Mouse (Mus musculus): Measurements from ENCODE around the gene Rae1. TPM values are rescaled to one million over a fixed set of nuclear protein-coding genes. Genes with fewer than 3 reads are reported as not detected.

Rae1 gene
- total and polyA plus RNA-seq, 3 experiments = 61.7 to 123 (median 68.7) TPM

DNA sequence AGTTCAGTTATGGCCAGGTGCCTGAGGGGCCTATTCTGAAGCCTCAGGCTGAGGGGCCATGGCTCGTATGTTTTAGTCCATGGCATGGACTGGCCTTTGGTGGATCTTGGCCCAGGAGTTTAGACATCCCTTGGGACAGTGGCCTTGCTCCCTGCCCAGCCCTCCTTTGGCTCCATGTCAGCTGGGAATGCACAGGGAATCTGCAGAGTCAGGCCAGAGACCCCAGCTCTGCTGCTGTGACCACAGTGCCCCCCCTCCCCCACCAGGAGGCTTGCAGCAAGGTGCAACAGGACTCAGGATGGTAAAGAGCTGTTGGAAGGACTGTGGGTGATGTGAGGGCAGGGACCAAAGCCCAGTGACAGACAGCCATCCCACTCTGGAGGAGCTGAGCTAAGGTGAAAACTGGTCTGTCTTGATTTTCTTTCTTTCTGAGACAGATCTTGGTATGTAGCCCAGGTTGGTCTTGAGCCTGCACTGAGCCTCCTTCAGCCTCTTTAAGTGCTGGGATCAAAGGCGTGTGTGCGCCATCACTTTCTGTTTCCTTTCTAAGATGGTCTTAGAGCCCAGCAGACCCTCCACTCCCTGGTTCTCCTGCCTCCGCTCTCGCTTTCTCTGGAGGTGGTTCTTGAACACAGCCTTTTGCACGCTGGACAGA, 27.4 kb downstream of the Rae1 start:
- no peak for DNase-seq

DNA sequence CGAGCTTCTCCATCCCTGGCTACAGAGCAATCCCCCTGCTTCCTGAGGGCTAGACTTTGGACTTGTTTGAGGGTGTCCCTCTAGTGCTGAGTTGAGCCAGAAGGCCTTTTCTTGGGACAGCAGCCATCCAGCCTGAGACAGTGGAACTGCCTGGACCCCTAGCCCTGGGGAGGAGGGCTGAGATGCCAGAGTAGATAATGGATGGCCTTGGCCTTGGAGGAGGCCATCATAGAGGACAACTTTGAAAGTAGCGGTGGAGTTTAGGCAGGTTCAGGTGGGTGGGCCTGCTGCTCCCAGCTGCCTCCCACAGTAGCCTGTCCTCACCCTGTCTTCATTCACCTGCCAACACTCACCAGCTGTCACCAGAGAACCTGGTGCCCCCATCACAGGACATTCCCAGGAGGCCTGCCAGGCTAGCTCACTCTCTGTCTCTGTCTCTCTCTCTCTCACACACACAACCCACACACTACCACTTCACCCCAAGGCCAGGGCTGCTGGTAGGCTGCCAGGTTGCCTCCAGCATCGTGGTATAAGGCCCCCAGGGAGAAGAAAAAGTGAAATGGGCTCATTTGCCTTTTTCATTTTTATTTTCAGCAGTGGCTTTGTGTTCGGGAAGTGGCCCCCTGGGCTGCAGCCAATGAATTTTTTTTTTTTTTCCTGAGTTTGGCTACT, 28.0 kb downstream of the Rae1 start:
- peak; percentile 51 for DNase-seq

GRCm38 (mm10) chr2:173028508-173029031, 28.7 kb downstream of the Rae1 start:
- DNase-seq = no peak

GRCm38 (mm10) chr2:173030591-173031338, 30.8 kb downstream of the Rae1 start:
- no peak for DNase-seq

GRCm38 (mm10) chr2:173033531-173033930, 33.6 kb downstream of the Rae1 start:
- DNase-seq = no peak

- DNase-seq = peak; percentile 39
Observed at GRCm38 (mm10) chr2:173034998-173035397, 35.1 kb downstream of the Rae1 start.

DNA sequence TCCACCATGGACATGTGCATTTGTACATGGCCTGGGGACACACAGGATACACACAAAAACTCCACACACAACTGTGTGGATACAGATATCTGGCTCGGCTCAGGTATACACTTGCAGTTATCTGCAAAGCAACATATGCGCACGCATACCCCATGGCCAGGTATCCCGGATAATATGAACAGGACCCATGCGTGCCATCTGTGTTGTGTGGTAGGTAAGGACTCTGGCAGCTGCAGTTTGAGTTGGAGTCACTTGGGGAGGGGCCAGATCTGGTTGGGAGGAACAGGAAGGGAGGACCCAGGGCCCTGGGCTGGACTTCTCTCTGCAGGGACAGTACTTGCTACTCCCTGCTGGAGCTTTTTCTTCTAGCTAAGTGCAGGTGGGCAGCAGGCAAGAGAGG, 35.7 kb downstream of the Rae1 start:
- DNase-seq = no peak

DNA sequence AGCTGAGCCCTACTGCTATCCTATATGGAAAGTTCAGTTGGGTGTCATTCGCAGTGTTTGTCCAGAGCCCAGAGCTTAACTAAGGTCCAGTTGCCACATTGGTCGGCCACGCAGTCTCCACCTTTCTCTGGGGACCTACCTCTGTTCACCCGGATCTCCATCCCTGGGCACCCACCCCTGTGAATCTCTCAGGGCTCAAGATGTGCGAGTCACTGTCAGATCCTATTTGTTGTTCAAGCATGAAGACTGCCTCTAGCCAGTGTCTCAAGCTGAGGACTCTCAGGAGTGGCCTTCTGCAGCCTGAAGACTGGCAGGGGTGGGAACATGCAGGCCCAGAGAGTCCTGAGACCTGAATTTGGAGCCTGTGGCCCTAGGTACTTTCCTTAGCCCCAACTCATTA, 36.1 kb downstream of the Rae1 start:
- no peak for DNase-seq

DNA sequence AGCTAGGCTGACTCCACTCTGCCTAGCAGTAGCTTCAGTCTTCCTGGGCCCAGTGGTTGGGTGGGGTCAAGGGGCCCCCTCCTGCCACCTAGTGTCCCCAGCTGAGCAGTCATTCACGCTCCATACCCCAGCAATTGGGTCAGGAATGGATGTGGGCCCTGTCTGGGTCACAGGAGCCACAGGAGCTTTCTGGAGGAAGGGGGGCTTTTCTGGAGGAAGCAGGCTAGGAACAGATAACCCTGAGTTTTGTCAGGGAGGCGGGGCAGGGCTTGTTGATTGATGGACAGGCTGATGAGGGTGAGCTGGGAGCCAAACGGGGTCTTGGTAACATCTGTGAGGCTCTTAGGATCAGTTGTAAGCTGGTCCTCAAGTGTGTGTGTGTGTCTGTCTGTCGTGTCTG, 36.7 kb downstream of the Rae1 start:
- DNase-seq = no peak

DNA sequence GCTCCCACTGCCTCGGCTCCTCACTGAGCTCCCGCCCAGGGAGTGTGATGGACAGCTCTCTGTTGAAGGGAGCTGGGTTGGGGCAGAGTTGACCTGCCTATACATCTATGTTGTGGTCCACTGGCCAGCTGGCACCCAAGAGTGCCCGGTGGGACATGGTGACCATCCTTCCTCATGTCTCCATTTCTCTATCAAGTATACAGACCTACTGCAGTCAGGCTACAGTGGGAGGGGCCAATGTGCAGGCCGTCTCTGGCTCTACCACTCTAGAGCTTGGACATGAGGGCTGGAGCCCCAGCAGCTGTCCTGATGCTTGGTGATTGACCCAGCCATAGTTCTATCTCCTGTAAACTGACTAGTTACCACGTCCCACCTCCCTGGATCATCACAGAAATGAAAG, 37.4 kb downstream of the Rae1 start:
- no peak for DNase-seq

DNA sequence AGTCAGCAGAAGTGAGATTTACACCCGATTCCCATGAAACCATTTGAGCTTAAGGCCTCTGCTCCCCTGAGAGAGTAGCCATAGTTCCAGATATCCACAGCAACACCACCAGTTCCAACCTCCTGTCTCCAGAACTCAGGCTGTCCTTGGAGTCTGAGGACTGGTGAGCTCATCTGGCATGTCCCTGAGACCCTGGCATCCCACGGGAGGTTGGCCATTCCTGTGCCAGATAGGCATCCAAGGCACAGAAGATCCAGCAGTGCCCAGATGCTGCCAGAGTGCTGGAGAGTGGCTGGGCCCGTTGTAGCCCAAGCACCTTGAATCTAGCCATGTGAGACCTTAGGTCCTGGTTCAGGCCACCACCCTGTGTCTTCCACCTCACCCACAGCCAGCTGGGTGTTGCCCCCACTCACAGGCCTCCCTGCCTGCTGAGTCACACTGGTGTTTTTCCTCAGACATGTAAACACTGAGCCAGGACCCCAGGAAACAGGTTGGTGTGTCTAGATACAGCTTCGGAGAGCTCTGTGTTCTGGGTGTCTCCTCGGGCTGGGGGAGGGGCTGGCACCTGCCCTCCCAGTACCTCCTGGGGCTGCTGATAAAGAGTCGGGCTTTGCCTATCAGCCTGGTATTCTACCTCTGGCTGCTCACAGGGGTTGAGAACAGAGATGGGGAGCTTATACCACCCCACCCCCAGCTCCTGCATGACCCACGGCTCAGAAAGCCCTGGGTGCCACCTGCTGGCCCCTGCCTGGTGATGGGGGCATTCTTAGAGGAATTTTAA, 38.1 kb downstream of the Rae1 start:
- DNase-seq = peak; percentile 63

DNA sequence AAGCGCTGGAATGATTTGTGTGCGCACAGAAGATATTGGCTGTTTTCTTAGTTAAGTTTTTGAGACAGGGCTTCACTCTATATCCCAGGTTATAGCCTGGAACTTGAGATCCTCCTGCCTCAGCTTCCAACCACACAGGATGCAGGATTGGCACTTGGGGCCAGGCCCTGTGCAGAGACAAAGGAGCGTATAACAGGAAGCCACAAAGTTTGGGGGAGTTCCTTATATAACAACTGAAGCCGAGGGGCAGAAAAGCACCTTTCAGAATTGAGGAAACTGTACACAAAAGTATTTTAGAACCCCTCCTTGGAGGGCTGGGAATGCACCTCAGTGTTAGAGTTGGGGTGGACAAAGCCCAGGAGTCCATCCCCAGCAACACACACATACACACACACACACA, 39.1 kb downstream of the Rae1 start:
- no peak for DNase-seq

- no peak for DNase-seq
Observed at GRCm38 (mm10) chr2:173040803-173041202, 40.9 kb downstream of the Rae1 start.

DNA sequence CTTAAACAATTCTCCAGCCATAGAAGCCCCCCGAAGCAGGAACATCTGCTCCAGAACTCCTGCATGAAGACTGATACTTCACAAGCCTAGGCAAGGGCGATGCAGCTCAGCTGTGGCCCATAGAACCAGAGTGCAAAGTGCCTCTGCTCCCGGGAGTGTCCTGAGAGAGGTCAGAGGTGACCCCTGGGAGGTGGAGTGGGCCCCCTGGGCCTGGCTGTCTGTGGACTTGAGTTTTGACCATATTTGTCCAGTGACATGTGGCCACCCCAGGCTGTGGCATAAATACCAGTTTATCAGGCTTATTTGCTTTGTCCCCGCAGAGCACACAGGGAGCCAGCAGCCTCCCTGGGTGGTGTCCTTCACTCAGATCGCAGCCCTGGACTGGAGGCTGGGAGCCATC, 41.3 kb downstream of the Rae1 start:
- DNase-seq = no peak

GRCm38 (mm10) chr2:173041893-173042292, 42.0 kb downstream of the Rae1 start:
- no peak for DNase-seq

- no peak for DNase-seq
Observed at GRCm38 (mm10) chr2:173042504-173043162, 42.7 kb downstream of the Rae1 start.

- DNase-seq = peak; percentile 93
Observed at GRCm38 (mm10) chr2:173044198-173044970, 44.5 kb downstream of the Rae1 start.

GRCm38 (mm10) chr2:173046582-173047297, 46.8 kb downstream of the Rae1 start:
- no peak for DNase-seq

DNA sequence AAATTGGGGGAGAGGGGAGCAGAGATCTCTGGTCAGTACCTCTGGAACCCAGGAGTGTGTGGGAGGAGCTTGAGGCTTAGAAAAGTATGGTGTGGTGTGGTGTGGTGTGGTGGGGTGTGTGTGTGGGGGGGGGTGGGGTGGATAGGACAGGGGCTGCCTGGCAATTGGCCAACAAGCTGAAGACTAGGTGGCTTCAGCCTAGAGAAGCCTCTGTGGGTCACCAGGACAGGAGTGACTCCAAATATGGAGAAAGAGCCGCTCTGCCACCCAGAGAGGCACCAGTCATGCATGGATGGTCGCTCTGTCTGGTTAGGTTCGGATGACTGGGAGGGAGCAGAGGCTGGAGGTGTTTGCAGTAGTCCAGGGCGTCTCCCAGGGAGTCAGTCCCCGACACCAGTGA, 47.6 kb downstream of the Rae1 start:
- no peak for DNase-seq
